Mouse (Mus musculus) liver, embryonic 15.5 days (tissue): ENCODE measurements around the gene Pimreg. TPM values are rescaled to one million over a fixed set of nuclear protein-coding genes. Genes with fewer than 3 reads are reported as not detected.

ENCODE experiments used
- ATAC-seq: fragments of 200-750 bp; cut with Nextera tagmentation; 2 replicates; pipeline ENCODE4 v1.8.0; 2017; ENCODE audit warnings: moderate number of reproducible peaks, mild to moderate bottlenecking, moderate library complexity; ENCODE audit not compliant: insufficient read depth
- H3K27ac ChIP-seq: fragments of 300-500 bp; sonication (generic); replicated peaks from 2 replicates; pipeline ENCODE4 v1.5.1; 2015; ENCODE audit warnings: mild to moderate bottlenecking, inconsistent platforms
- H3K27me3 ChIP-seq: fragments of 300-500 bp; sonication (generic); 2 replicates; pipeline ENCODE4 v1.6.1; 2015; ENCODE audit warnings: mild to moderate bottlenecking, inconsistent platforms
- H3K36me3 ChIP-seq: fragments of 300-500 bp; sonication (generic); replicated peaks from 2 replicates; pipeline ENCODE4 v1.6.1; 2015; ENCODE audit warnings: moderate library complexity, mild to moderate bottlenecking, inconsistent platforms
- H3K4me1 ChIP-seq: fragments of 300-500 bp; sonication (generic); replicated peaks from 2 replicates; pipeline ENCODE4 v1.6.1; 2015; ENCODE audit warnings: inconsistent platforms
- H3K4me2 ChIP-seq: fragments of 300-500 bp; sonication (generic); 2 replicates; pipeline ENCODE4 v1.6.1; 2015; ENCODE audit warnings: moderate library complexity, mild to moderate bottlenecking, inconsistent platforms
- H3K4me3 ChIP-seq: fragments of 300-500 bp; sonication (generic); replicated peaks from 2 replicates; pipeline ENCODE4 v1.5.1; 2015; ENCODE audit warnings: mild to moderate bottlenecking, inconsistent platforms
- H3K9ac ChIP-seq: fragments of 300-500 bp; sonication (generic); 2 replicates; pipeline ENCODE4 v1.6.1; 2015; ENCODE audit warnings: moderate library complexity, mild to moderate bottlenecking, inconsistent platforms
- H3K9me3 ChIP-seq: fragments of 300-500 bp; sonication (generic); replicated peaks from 2 replicates; pipeline ENCODE4 v1.6.1; 2016; ENCODE audit warnings: inconsistent platforms
- WGBS: fragments of 180-500 bp; shearing (Covaris S2); methylation state at CpG from one replicate; pipeline ENCODE4 v1.1.7; 2015; ENCODE audit warnings: mixed read lengths; ENCODE audit not compliant: insufficient replicate concordance; 5-methylcytosine and 5-hydroxymethylcytosine counted together
- polyA plus RNA-seq: library from polyadenylated mRNA; unstranded; fragments of >200 nt; fragmentation: Nextera tagmentation; extraction: Ambion mirVana; gene quantifications from 2 replicates; pipeline ENCODE4 v1.2.1, GENCODE M21; 2015

Gene Pimreg
- polyA plus RNA-seq, 1 experiment from 2014 or later = 20.6 TPM

DNA sequence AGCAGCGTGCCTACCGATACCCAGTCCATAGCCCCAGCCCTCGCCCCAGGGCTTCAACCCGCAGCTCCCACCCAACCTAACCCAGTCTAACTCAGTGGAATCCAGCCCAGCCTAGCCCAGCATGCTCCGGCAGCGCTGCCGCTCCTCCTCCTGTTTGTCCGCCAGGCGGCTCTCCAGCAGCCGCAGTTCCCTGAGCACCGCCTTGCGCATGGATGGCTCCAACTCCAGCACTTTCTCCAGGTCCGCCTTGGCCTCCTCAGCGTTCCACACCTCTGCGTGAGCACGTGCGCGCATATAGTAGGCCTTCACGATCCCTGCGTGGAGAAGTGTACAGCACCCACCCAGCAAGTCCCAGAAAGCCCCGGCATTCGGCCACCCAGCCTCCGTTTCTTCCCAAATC, 12.7 kb upstream of the Pimreg start:
- 22% methylated on average over 23 of the region's 23 CpGs for WGBS
- no peak overlapping the region for H3K27ac ChIP-seq
- no peaks in the 10 kb centered on the region for H3K36me3 ChIP-seq
- H3K4me1 ChIP-seq = no peaks in the 10 kb centered on the region
- H3K4me3 ChIP-seq = no peak overlapping the region
- no peak for ATAC-seq
- H3K9me3 ChIP-seq = no peaks in the 10 kb centered on the region
- peaks cover 19% of the 10 kb centered on the region for H3K27me3 ChIP-seq
- H3K9ac ChIP-seq = no peak overlapping the region
- H3K4me2 ChIP-seq = no peak overlapping the region

DNA sequence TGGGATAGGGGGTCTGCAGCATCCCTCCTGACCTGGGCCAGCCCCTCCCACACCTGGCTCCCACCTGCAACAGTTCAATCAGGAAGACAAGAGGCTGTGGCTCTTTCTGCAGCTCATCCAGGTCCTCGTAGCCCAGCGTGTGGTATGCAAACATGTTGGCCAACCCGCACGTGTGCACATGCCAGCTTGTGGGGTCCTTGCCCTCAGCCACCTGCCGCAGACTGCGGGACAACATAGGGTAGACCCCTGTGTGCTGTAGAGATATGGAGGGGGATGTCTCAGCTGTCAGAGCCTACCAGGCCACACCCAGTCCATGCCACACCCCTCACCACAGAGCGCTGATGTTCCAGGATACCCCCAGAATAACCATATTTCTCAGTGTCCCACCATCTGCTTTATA, 10.5 kb upstream of the Pimreg start:
- Histone ChIP-seq H3K4me3 (no peak overlapping the region), H3K36me3 (no peaks in the 10 kb centered on the region), H3K4me2 (no peak overlapping the region), H3K4me1 (no peaks in the 10 kb centered on the region), H3K27me3 (peaks cover 19% of the 10 kb centered on the region), H3K27ac (no peak overlapping the region), H3K9ac (no peak overlapping the region), H3K9me3 (no peaks in the 10 kb centered on the region)
- no peak for ATAC-seq
- WGBS = 57% methylated on average over 7 of the region's 7 CpGs

GRCm38 (mm10) chr11:72032091-72032490, 9.7 kb upstream of the Pimreg start:
- 63% methylated on average over 4 of the region's 4 CpGs for WGBS
- H3K9ac ChIP-seq = no peak overlapping the region
- no peak overlapping the region for H3K4me3 ChIP-seq
- no peak overlapping the region for H3K27ac ChIP-seq
- ATAC-seq = no peak
- peaks cover 19% of the 10 kb centered on the region for H3K27me3 ChIP-seq
- no peaks in the 10 kb centered on the region for H3K36me3 ChIP-seq
- H3K4me1 ChIP-seq = no peaks in the 10 kb centered on the region
- no peaks in the 10 kb centered on the region for H3K9me3 ChIP-seq
- H3K4me2 ChIP-seq = no peak overlapping the region

DNA sequence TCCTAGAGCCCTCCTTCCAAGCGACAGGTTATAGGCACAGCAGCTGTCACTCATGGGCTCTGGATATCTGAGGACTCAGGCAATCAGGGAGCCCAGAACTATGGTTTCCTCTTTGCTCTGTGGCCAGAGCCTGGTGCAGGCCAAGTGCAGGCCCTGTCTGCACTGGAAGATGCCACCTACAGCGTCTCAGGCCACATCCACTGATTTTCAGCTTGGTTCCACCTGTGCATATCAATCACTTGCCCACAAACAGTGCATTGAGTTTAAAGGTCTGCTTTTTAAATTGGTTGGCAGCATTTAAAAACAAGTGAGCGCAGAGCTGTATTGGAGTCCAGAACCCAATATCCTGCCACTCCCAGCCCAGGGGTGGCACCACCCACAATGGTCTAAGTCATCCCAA, 9.2 kb upstream of the Pimreg start:
- Histone ChIP-seq H3K4me2 (no peak overlapping the region), H3K4me1 (no peaks in the 10 kb centered on the region), H3K27me3 (peaks cover 20% of the 10 kb centered on the region), H3K9me3 (no peaks in the 10 kb centered on the region), H3K36me3 (no peaks in the 10 kb centered on the region), H3K27ac (no peak overlapping the region), H3K4me3 (no peak overlapping the region), H3K9ac (no peak overlapping the region)
- no peak for ATAC-seq
- WGBS = 65% methylated on average over 3 of the region's 3 CpGs

- Histone ChIP-seq H3K36me3 (no peaks in the 10 kb centered on the region), H3K4me1 (peaks cover 13% of the 10 kb centered on the region), H3K9ac (no peak within 1 kb of the TSS), H3K4me2 (no peak within 1 kb of the TSS), H3K27ac (no peak within 1 kb of the TSS), H3K4me3 (no peak within 1 kb of the TSS), H3K9me3 (no peaks in the 10 kb centered on the region), H3K27me3 (peaks cover 18% of the 10 kb centered on the region)
- 36% methylated on average over 4 of the region's 4 CpGs for WGBS
- ATAC-seq = no peak
Measured at GRCm38 (mm10) chr11:72037409-72037808, 4.4 kb upstream of the Pimreg start, which contains the start of gene Aipl1. TSS of gene Aipl1 (minus strand) at chr11:72037509.

- no peaks in the 10 kb centered on the region for H3K36me3 ChIP-seq
- no peaks in the 10 kb centered on the region for H3K9me3 ChIP-seq
- no peak for ATAC-seq
- H3K27me3 ChIP-seq = peaks cover 24% of the 10 kb centered on the region
- peaks cover 19% of the 10 kb centered on the region for H3K4me1 ChIP-seq
- no peak overlapping the region for H3K4me3 ChIP-seq
- H3K4me2 ChIP-seq = no peak overlapping the region
- 2% methylated on average over 4 of the region's 4 CpGs for WGBS
- no peak overlapping the region for H3K27ac ChIP-seq
- H3K9ac ChIP-seq = no peak overlapping the region
Measured at GRCm38 (mm10) chr11:72037996-72038395, 3.8 kb upstream of the Pimreg start.

DNA sequence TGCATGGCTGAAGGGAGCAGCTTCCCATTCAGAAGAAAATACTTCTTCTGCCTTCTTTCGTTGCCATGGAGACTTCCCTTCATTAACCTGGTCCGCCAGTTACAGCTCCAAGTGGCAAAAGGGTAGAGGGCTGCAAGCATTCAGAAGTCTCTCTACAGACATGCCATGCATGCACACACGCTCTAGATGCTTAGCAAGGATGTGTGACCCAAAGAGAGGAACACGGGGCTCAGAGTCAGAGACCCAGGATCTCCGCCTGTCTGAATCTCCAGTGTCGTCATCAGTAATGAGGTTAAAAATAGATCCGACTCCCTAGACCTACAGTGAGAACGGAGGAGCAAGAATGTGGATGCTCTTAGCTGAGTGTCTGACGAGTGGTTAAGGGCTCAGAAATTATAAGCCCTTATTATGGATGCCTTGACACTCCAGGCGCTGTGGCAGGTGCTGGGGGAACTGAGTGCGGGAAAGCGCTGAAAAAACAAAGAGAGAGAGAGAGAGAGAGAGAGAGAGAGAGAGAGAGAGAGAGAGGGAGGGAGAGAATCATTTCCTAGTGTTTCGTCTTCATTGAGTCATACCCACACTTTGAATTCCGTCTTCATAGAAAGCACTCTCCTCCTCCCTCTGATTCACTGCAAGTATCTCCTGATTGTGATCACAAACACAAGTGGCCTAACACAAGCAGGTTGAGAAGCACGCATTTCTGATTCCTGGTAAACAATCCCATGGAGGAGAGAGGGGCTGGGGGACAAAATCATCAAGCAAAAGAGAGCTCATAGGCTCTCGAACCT, 2.0 kb upstream of the Pimreg start:
- Histone ChIP-seq H3K4me1 (peaks cover 25% of the 10 kb centered on the region), H3K27me3 (peaks cover 27% of the 10 kb centered on the region)

DNA sequence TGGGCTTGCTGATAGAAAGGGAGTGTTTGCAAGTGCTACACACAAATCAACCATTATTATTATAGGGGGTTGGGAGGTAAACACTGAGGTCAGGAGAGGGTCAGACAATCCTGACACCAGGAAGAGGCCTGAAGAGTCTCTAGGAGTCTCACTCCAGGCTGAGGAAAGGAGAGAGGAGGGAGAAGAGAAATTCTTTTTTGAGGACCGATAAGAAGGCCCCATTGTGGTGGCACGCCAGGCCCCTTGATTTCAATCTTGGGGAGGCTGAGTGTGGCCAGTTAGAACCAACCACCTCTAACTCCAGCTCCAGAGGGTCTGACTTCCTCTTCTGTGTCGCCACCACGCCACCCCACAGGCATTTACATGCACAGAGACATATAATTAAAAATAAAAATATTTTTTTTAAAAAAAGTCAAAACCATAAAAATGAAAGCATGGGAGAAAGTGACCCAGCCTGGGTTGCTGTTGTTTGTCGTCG, 503 bp upstream of the Pimreg start:
- Histone ChIP-seq H3K27me3 (peaks cover 27% of the 10 kb centered on the region), H3K9me3 (no peaks in the 10 kb centered on the region), H3K27ac (no peak overlapping the region), H3K9ac (0 out of 2 replicates have a peak overlapping the region, but pooled peaks have one; percentile 25), H3K4me3 (peak overlapping the region; percentile 64), H3K4me1 (peaks cover 25% of the 10 kb centered on the region), H3K4me2 (peak overlapping the region; percentile 81), H3K36me3 (peaks cover 3% of the 10 kb centered on the region; the same call in 1 of the 2 replicates)
- WGBS = 2% methylated on average over 6 of the region's 6 CpGs
- ATAC-seq = no peak

More for the DNA sequence above, 2.0 kb upstream of the Pimreg start:
- Histone ChIP-seq H3K4me2 (no peak overlapping the region), H3K9ac (no peak overlapping the region), H3K9me3 (no peaks in the 10 kb centered on the region), H3K27ac (no peak overlapping the region), H3K36me3 (no peaks in the 10 kb centered on the region), H3K4me3 (no peak overlapping the region)
- ATAC-seq = no peak
- 53% methylated on average over 16 of the region's 16 CpGs for WGBS

DNA sequence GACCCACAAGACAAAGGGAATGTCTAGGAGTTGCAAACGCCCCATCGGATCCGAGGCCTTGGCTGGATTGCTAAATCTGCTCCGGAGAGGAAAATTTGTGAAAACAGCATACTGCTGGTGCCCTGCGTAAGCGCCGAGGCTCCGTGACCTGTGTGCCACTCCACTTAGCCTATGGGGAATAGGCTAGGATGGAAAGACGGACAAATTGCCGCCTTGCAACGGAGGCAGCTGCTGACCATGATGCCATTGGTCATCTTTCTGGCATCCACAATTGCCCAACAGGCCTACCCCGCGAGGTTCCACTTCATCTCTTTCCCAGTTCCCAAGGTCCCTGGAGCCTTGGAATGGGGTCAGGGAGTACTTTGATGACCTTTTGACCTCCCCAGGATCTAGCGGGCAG, 799 bp downstream of the Pimreg start:
- peaks cover 26% of the 10 kb centered on the region for H3K27me3 ChIP-seq
- no peaks in the 10 kb centered on the region for H3K9me3 ChIP-seq
- peak overlapping the region; percentile 13; the same call in 1 of the 2 replicates for H3K9ac ChIP-seq
- 0 out of 2 replicates have a peak, but pooled peaks have one; percentile 29 for ATAC-seq
- H3K36me3 ChIP-seq = peaks cover 6% of the 10 kb centered on the region; the same call in 1 of the 2 replicates
- peaks cover 25% of the 10 kb centered on the region for H3K4me1 ChIP-seq
- WGBS = 4% methylated on average over 14 of the region's 14 CpGs
- peak overlapping the region; percentile 64 for H3K4me3 ChIP-seq
- peak overlapping the region; percentile 81 for H3K4me2 ChIP-seq
- H3K27ac ChIP-seq = no peak overlapping the region

- Histone ChIP-seq H3K27me3 (peaks cover 19% of the 10 kb centered on the region), H3K27ac (no peak overlapping the region), H3K4me1 (peaks cover 25% of the 10 kb centered on the region), H3K4me3 (no peak overlapping the region), H3K36me3 (peaks cover 6% of the 10 kb centered on the region; the same call in 1 of the 2 replicates), H3K9ac (no peak overlapping the region), H3K4me2 (no peak overlapping the region), H3K9me3 (no peaks in the 10 kb centered on the region)
- ATAC-seq = no peak
- 57% methylated on average over 3 of the region's 3 CpGs for WGBS
Measured at GRCm38 (mm10) chr11:72044231-72044630, 2.4 kb downstream of the Pimreg start.

GRCm38 (mm10) chr11:72048730-72049129, 6.9 kb downstream of the Pimreg start:
- peaks cover 6% of the 10 kb centered on the region; the same call in 1 of the 2 replicates for H3K36me3 ChIP-seq
- no peaks in the 10 kb centered on the region for H3K9me3 ChIP-seq
- peaks cover 49% of the 10 kb centered on the region for H3K27me3 ChIP-seq
- no peak overlapping the region for H3K27ac ChIP-seq
- no peak overlapping the region for H3K4me3 ChIP-seq
- H3K4me2 ChIP-seq = no peak overlapping the region
- no peak overlapping the region for H3K9ac ChIP-seq
- H3K4me1 ChIP-seq = peaks cover 9% of the 10 kb centered on the region; the same call in 1 of the 2 replicates
- no peak for ATAC-seq
- 48% methylated on average over 6 of the region's 6 CpGs for WGBS
